In genomic region chr3:87982836-87983601, GRCm38 (mm10) we compare ENCODE assay signal across 8 mouse cellular contexts. TPM values are rescaled to one million over a fixed set of nuclear protein-coding genes. Genes with fewer than 3 reads are reported as not detected.
DNase-seq lines count a peak whose midpoint lies in the region; ATAC-seq and TF ChIP-seq lines count a peak whose summit lies in the region.

No protein-coding gene starts in this region.

- H3K4me2 ChIP-seq in heart, embryonic 11.5 days, result peak overlapping the region; percentile 56
- peak overlapping the region; percentile 49 for H3K4me2 ChIP-seq in kidney, embryonic 15.5 days

- H3K9me3 ChIP-seq in E14TG2a.4 (ENCODE audit: low read length), result peaks cover 6% of the 10 kb centered on the region; the same call in 1 of the 2 replicates
- no peaks in the 10 kb centered on the region for H3K9me3 ChIP-seq in heart, embryonic 11.5 days (replicated peaks; ENCODE audit: control insufficient read depth, low read length)
- H3K9me3 ChIP-seq in kidney, embryonic 15.5 days (replicated peaks), result no peaks in the 10 kb centered on the region

- peak; percentile 76 for DNase-seq in embryo, embryonic 10 days (ENCODE audit: low spot score)
- peak; percentile 77 for DNase-seq in lung, postnatal 14 days
- no peak for DNase-seq in cerebellum, adult 11-12 months
- no peak for DNase-seq in thymus, postnatal 10 days (ENCODE audit: low spot score in 2 of 2)
- DNase-seq in layer of hippocampus, postnatal 14 days (ENCODE audit: low spot score in 2 of 2), result no peak

- no peaks in the 10 kb centered on the region for H3K36me3 ChIP-seq in E14TG2a.4 (ENCODE audit: insufficient read depth, low read length)
- H3K36me3 ChIP-seq in heart, embryonic 11.5 days (ENCODE audit: control insufficient read depth, insufficient read depth, low read length), result no peaks in the 10 kb centered on the region
- H3K36me3 ChIP-seq in kidney, embryonic 15.5 days, result peaks cover 3% of the 10 kb centered on the region; the same call in 1 of the 2 replicates

- peak overlapping the region; percentile 70 for H3K9ac ChIP-seq in heart, embryonic 11.5 days (ENCODE audit: low read depth, low read length)
- H3K9ac ChIP-seq in kidney, embryonic 15.5 days, result peak overlapping the region; percentile 34; the same call in 1 of the 2 replicates

- H3K27ac ChIP-seq in heart, embryonic 11.5 days (ENCODE audit: low read depth, low read length), result peak overlapping the region; percentile 97
- peak overlapping the region; percentile 95 for H3K27ac ChIP-seq in kidney, embryonic 15.5 days

- H3K27me3 ChIP-seq in E14TG2a.4 (ENCODE audit: insufficient read depth, low read length), result peaks cover 89% of the 10 kb centered on the region
- peaks cover under 1% of the 10 kb centered on the region; the same call in 1 of the 2 replicates for H3K27me3 ChIP-seq in heart, embryonic 11.5 days (ENCODE audit: control insufficient read depth, insufficient read depth, low read length)
- H3K27me3 ChIP-seq in kidney, embryonic 15.5 days, result no peaks in the 10 kb centered on the region

- 2% methylated on average over 13 of the region's 13 CpGs for WGBS in heart, embryonic 11.5 days (ENCODE audit: insufficient replicate concordance)
- WGBS in kidney, embryonic 15.5 days, result 4% methylated on average over 13 of the region's 13 CpGs

- H3K4me1 ChIP-seq in E14TG2a.4 (replicated peaks; ENCODE audit: low read depth, low read length), result peaks cover 44% of the 10 kb centered on the region
- peaks cover 69% of the 10 kb centered on the region for H3K4me1 ChIP-seq in heart, embryonic 11.5 days (ENCODE audit: control insufficient read depth, insufficient read depth, low read length)
- H3K4me1 ChIP-seq in kidney, embryonic 15.5 days, result peaks cover 98% of the 10 kb centered on the region

- peak overlapping the region; percentile 60 for H3K4me3 ChIP-seq in E14TG2a.4 (replicated peaks; ENCODE audit: low read length)
- peak overlapping the region; percentile 19; the same call in 1 of the 2 replicates for H3K4me3 ChIP-seq in heart, embryonic 11.5 days (ENCODE audit: low read depth, low read length)
- H3K4me3 ChIP-seq in kidney, embryonic 15.5 days (replicated peaks), result peak overlapping the region; percentile 6; the same call in 1 of the 2 replicates

- no peak for TF ChIP-seq CTCF in E14TG2a.4 (conservative IDR thresholded peaks at IDR 0.05; ENCODE audit: low read length)

- ATAC-seq in heart, embryonic 11.5 days (replicated peaks; ENCODE audit: insufficient number of reproducible peaks, low FRiP score, low TSS enrichment), result peak; percentile 49; the same call in 1 of the 2 replicates
- ATAC-seq in kidney, embryonic 15.5 days (replicated peaks; ENCODE audit: low FRiP score), result peak; percentile 74

RNA-seq across cellular contexts. Expression of gene Nes, which starts 12.1 kb away (rescaled TPM):
- polyA plus RNA-seq in heart, embryonic 11.5 days (2014; fragmentation: Nextera tagmentation; extraction: Ambion mirVana), result 11.1 and 15.1 TPM in 2 replicates
- polyA plus RNA-seq in kidney, embryonic 15.5 days (2015; fragmentation: Nextera tagmentation; extraction: Ambion mirVana), result 31.1 and 34.6 TPM in 2 replicates
- total RNA-seq in layer of hippocampus, postnatal 14 days (2021), result 10 to 100 TPM in 1 of 2 experiments, 1 to 10 TPM in 1; 9.0 to 11.0 TPM

RNA-seq across cellular contexts. Expression of gene Bcan, which starts 17.0 kb away (rescaled TPM):
- polyA plus RNA-seq in heart, embryonic 11.5 days (2014; fragmentation: Nextera tagmentation; extraction: Ambion mirVana), result not detected in 2 replicates
- 0.17 and 0.33 TPM in 2 replicates for polyA plus RNA-seq in kidney, embryonic 15.5 days (2015; fragmentation: Nextera tagmentation; extraction: Ambion mirVana)
- 100 to 1,000 TPM; 421 to 446 TPM for total RNA-seq in layer of hippocampus, postnatal 14 days (2021)

RNA-seq across cellular contexts. Expression of gene Crabp2, which starts 34.6 kb away (rescaled TPM):
- 24.1 and 25.1 TPM in 2 replicates for polyA plus RNA-seq in heart, embryonic 11.5 days (2014; fragmentation: Nextera tagmentation; extraction: Ambion mirVana)
- polyA plus RNA-seq in kidney, embryonic 15.5 days (2015; fragmentation: Nextera tagmentation; extraction: Ambion mirVana), result 81.1 and 82.3 TPM in 2 replicates
- total RNA-seq in layer of hippocampus, postnatal 14 days (2021), result 1 to 10 TPM; 2.0 to 2.2 TPM

RNA-seq across cellular contexts. Expression of gene Hapln2, which starts 44.4 kb away (rescaled TPM):
- not detected in 2 replicates for polyA plus RNA-seq in heart, embryonic 11.5 days (2014; fragmentation: Nextera tagmentation; extraction: Ambion mirVana)
- 0.12 and 0.23 TPM in 2 replicates for polyA plus RNA-seq in kidney, embryonic 15.5 days (2015; fragmentation: Nextera tagmentation; extraction: Ambion mirVana)
- total RNA-seq in layer of hippocampus, postnatal 14 days (2021), result 1 to 10 TPM; 1.8 to 1.9 TPM

RNA-seq across cellular contexts. Expression of gene Rrnad1, which starts 52.5 kb away (rescaled TPM):
- 14.3 and 14.9 TPM in 2 replicates for polyA plus RNA-seq in heart, embryonic 11.5 days (2014; fragmentation: Nextera tagmentation; extraction: Ambion mirVana)
- 17.7 and 23.0 TPM in 2 replicates for polyA plus RNA-seq in kidney, embryonic 15.5 days (2015; fragmentation: Nextera tagmentation; extraction: Ambion mirVana)
- total RNA-seq in layer of hippocampus, postnatal 14 days (2021), result 10 to 100 TPM; 19.0 to 22.8 TPM

Comparison
In these comparisons a context has a peak if more than half of its experiments do, and no peak if none do; other contexts are left out.
1. H3K4me3 ChIP-seq: peak in every context shown above with its lines; median percentile 60 in E14TG2a.4; 19 in heart, embryonic 11.5 days; 6 in kidney, embryonic 15.5 days.
2. DNase-seq: peak in embryo, embryonic 10 days (single experiment) and lung, postnatal 14 days (single experiment); none in cerebellum, adult 11-12 months (single experiment), thymus, postnatal 10 days (0 of 2) and layer of hippocampus, postnatal 14 days (0 of 2).